Mouse (Mus musculus) megakaryocyte, embryonic 14.5 days (primary cell): Measurements from ENCODE around the gene Dab1. TPM values are rescaled to one million over a fixed set of nuclear protein-coding genes. Genes with fewer than 3 reads are reported as not detected.

Experiments
- H3K27me3 ChIP-seq: replicated peaks from 2 replicates; pipeline ENCODE3; 2012; ENCODE audit warnings: inconsistent platforms
- H3K36me3 ChIP-seq: replicated peaks from 2 replicates; pipeline ENCODE3; 2012; ENCODE audit warnings: low read length, inconsistent platforms, mixed read lengths
- H3K4me1 ChIP-seq: 2 replicates; pipeline ENCODE4 v1.6.1; 2012; ENCODE audit warnings: inconsistent platforms
- H3K4me3 ChIP-seq: replicated peaks from 2 replicates; pipeline ENCODE3; 2012; ENCODE audit warnings: moderate library complexity, mild to moderate bottlenecking, inconsistent platforms
- H3K9me3 ChIP-seq: 2 replicates; pipeline ENCODE4 v1.6.1; 2012; ENCODE audit warnings: inconsistent platforms
- FLI1 ChIP-seq: IDR thresholded peaks from 2 replicates; pipeline ENCODE4 v1.6.1; 2012; ENCODE audit warnings: low read length, inconsistent platforms, mixed read lengths
- GATA1 ChIP-seq: IDR thresholded peaks from 3 replicates; pipeline ENCODE4 v1.6.1; 2012; ENCODE audit warnings: mixed read lengths, low read length, inconsistent platforms, borderline replicate concordance
- polyA plus RNA-seq: library from polyadenylated mRNA; stranded (reverse); fragments of >175 nt; gene quantifications from 2 replicates; pipeline ENCODE4 v1.2.3, GENCODE M21; 2012; ENCODE audit warnings: low replicate concordance; ENCODE audit not compliant: insufficient read depth

Gene Dab1
- polyA plus RNA-seq, 1 experiment, result not detected

- Histone ChIP-seq H3K36me3 (no peaks in the 10 kb centered on the region), H3K4me1 (no peaks in the 10 kb centered on the region), H3K9me3 (peaks cover 36% of the 10 kb centered on the region), H3K4me3 (no peak overlapping the region), H3K27me3 (no peaks in the 10 kb centered on the region)
- TF ChIP-seq FLI1 (no peak), GATA1 (no peak)
These were observed 820.5 kb downstream of the Dab1 start for GRCm38 (mm10) chr4:104439641-104440040.

GRCm38 (mm10) chr4:104442925-104443747, 824.0 kb downstream of the Dab1 start:
- Histone ChIP-seq H3K9me3 (peaks cover 45% of the 10 kb centered on the region), H3K27me3 (no peaks in the 10 kb centered on the region), H3K4me3 (no peak overlapping the region)

GRCm38 (mm10) chr4:104443775-104444174, 824.6 kb downstream of the Dab1 start:
- Histone ChIP-seq H3K4me1 (no peaks in the 10 kb centered on the region), H3K4me3 (no peak overlapping the region), H3K36me3 (no peaks in the 10 kb centered on the region), H3K9me3 (peaks cover 51% of the 10 kb centered on the region), H3K27me3 (no peaks in the 10 kb centered on the region)
- TF ChIP-seq GATA1 (no peak), FLI1 (no peak)

More at GRCm38 (mm10) chr4:104442925-104443747, 824.0 kb downstream of the Dab1 start:
- TF ChIP-seq GATA1, result no peak
- no peak for TF ChIP-seq FLI1
- Histone ChIP-seq H3K4me1 (no peaks in the 10 kb centered on the region), H3K36me3 (no peaks in the 10 kb centered on the region)

- no peaks in the 10 kb centered on the region for H3K36me3 ChIP-seq
- H3K27me3 ChIP-seq, result no peaks in the 10 kb centered on the region
- peaks cover 55% of the 10 kb centered on the region for H3K9me3 ChIP-seq
- no peaks in the 10 kb centered on the region for H3K4me1 ChIP-seq
- TF ChIP-seq FLI1 (no peak), GATA1 (no peak)
- H3K4me3 ChIP-seq, result no peak overlapping the region
These were observed 825.8 kb downstream of the Dab1 start for GRCm38 (mm10) chr4:104444985-104445384.

- Histone ChIP-seq H3K36me3 (no peaks in the 10 kb centered on the region), H3K9me3 (peaks cover 68% of the 10 kb centered on the region), H3K4me1 (no peaks in the 10 kb centered on the region), H3K4me3 (no peak overlapping the region), H3K27me3 (no peaks in the 10 kb centered on the region)
- no peak for TF ChIP-seq GATA1
- TF ChIP-seq FLI1, result no peak
These were observed 829.0 kb downstream of the Dab1 start for GRCm38 (mm10) chr4:104448199-104448598.

- TF ChIP-seq FLI1, result no peak
- no peak for TF ChIP-seq GATA1
- Histone ChIP-seq H3K36me3 (no peaks in the 10 kb centered on the region), H3K4me1 (no peaks in the 10 kb centered on the region), H3K4me3 (no peak overlapping the region), H3K27me3 (no peaks in the 10 kb centered on the region), H3K9me3 (peaks cover 53% of the 10 kb centered on the region)
These were observed 831.5 kb downstream of the Dab1 start for GRCm38 (mm10) chr4:104450645-104451044.

- no peak overlapping the region for H3K4me3 ChIP-seq
- peaks cover 50% of the 10 kb centered on the region for H3K9me3 ChIP-seq
- H3K27me3 ChIP-seq, result no peaks in the 10 kb centered on the region
- TF ChIP-seq GATA1 (no peak), FLI1 (no peak)
- no peaks in the 10 kb centered on the region for H3K36me3 ChIP-seq
- no peaks in the 10 kb centered on the region for H3K4me1 ChIP-seq
These were observed 833.4 kb downstream of the Dab1 start for GRCm38 (mm10) chr4:104452587-104452986.

GRCm38 (mm10) chr4:104455151-104455550, 836.0 kb downstream of the Dab1 start:
- Histone ChIP-seq H3K4me1 (no peaks in the 10 kb centered on the region), H3K9me3 (peaks cover 35% of the 10 kb centered on the region), H3K36me3 (no peaks in the 10 kb centered on the region), H3K27me3 (no peaks in the 10 kb centered on the region), H3K4me3 (no peak overlapping the region)
- no peak for TF ChIP-seq FLI1
- no peak for TF ChIP-seq GATA1

- Histone ChIP-seq H3K4me1 (no peaks in the 10 kb centered on the region), H3K9me3 (peaks cover 31% of the 10 kb centered on the region), H3K27me3 (no peaks in the 10 kb centered on the region), H3K36me3 (no peaks in the 10 kb centered on the region), H3K4me3 (peak overlapping the region; percentile 56)
- TF ChIP-seq FLI1, result no peak
- TF ChIP-seq GATA1, result no peak
These were observed 836.6 kb downstream of the Dab1 start for GRCm38 (mm10) chr4:104455760-104456159.

- Histone ChIP-seq H3K4me3 (peak overlapping the region; percentile 56), H3K4me1 (no peaks in the 10 kb centered on the region), H3K9me3 (peaks cover 32% of the 10 kb centered on the region), H3K36me3 (no peaks in the 10 kb centered on the region), H3K27me3 (no peaks in the 10 kb centered on the region)
- TF ChIP-seq GATA1 (no peak), FLI1 (no peak)
These were observed 837.2 kb downstream of the Dab1 start for GRCm38 (mm10) chr4:104456173-104456873.
